Mouse (Mus musculus) limb, embryonic 11.5 days (tissue): ENCODE data around the gene Cxcr5. TPM values are rescaled to one million over a fixed set of nuclear protein-coding genes. Genes with fewer than 3 reads are reported as not detected.
A peak's percentile ranks its signal among the peaks of the same experiment; 100 is the strongest.
"Not testable (repeated sequence)": the region's sequence is repeated elsewhere in the genome, so short reads cannot be mapped to it uniquely, and the experiment has no call there.

ENCODE experiments used
- ATAC-seq: fragments of 200-750 bp; cut with Nextera tagmentation; 2 replicates; pipeline ENCODE4 v1.8.0; 2017; ENCODE audit warnings: low read depth; ENCODE audit not compliant: insufficient number of reproducible peaks, low FRiP score, low TSS enrichment
- DNase-seq: peaks from one replicate; pipeline ENCODE4 v3.0.0-alpha.2; 2015; ENCODE audit warnings: low spot score
- H3K27ac ChIP-seq: fragments of 300-500 bp; sonication (generic); replicated peaks from 2 replicates; pipeline ENCODE4 v1.5.1; 2014; ENCODE audit warnings: low read depth, mild to moderate bottlenecking, low read length
- H3K27me3 ChIP-seq: fragments of 300-500 bp; sonication (generic); 2 replicates; pipeline ENCODE4 v1.6.1; 2014; ENCODE audit warnings: mild to moderate bottlenecking, low read length, mixed read lengths; ENCODE audit not compliant: control insufficient read depth, insufficient read depth
- H3K36me3 ChIP-seq: fragments of 300-500 bp; sonication (generic); 2 replicates; pipeline ENCODE4 v1.6.1; 2014; ENCODE audit warnings: mild to moderate bottlenecking, low read length, moderate library complexity, mixed read lengths; ENCODE audit not compliant: control insufficient read depth, insufficient read depth
- H3K4me1 ChIP-seq: fragments of 300-500 bp; sonication (generic); 2 replicates; pipeline ENCODE4 v1.6.1; 2014; ENCODE audit warnings: low read length, mixed read lengths; ENCODE audit not compliant: control insufficient read depth, insufficient read depth
- H3K4me2 ChIP-seq: fragments of 300-500 bp; sonication (generic); 2 replicates; pipeline ENCODE4 v1.6.1; 2014; ENCODE audit warnings: low read depth, mild to moderate bottlenecking, moderate library complexity; ENCODE audit not compliant: severe bottlenecking
- H3K4me3 ChIP-seq: fragments of 300-500 bp; sonication (generic); 2 replicates; pipeline ENCODE4 v1.5.1; 2014; ENCODE audit warnings: low read depth, low read length
- H3K9ac ChIP-seq: fragments of 300-500 bp; sonication (generic); 2 replicates; pipeline ENCODE4 v1.6.1; 2014; ENCODE audit warnings: mild to moderate bottlenecking, low read length
- H3K9me3 ChIP-seq: fragments of 300-500 bp; sonication (generic); 2 replicates; pipeline ENCODE4 v1.6.1; 2016; ENCODE audit warnings: low read length; ENCODE audit not compliant: control insufficient read depth
- WGBS: fragments of 180-500 bp; shearing (Covaris S2); extraction: QIAGEN DNeasy Blood & Tissue Kit; methylation state at CpG from one replicate; pipeline ENCODE4 v1.1.7; 2014; 5-methylcytosine and 5-hydroxymethylcytosine counted together
- polyA plus RNA-seq: library from polyadenylated mRNA; unstranded; fragments of >200 nt; fragmentation: Nextera tagmentation; extraction: Ambion mirVana; gene quantifications from 2 replicates; pipeline ENCODE4 v1.2.1, GENCODE M21; 2014

Cxcr5 gene
- polyA plus RNA-seq, 1 experiment from 2014 or later, result 0.05 TPM

GRCm38 (mm10) chr9:44582390-44582789 is 20.7 kb upstream of the Cxcr5 start:
- Histone ChIP-seq H3K9ac (no peak overlapping the region), H3K36me3 (no peaks in the 10 kb centered on the region), H3K27ac (no peak overlapping the region), H3K4me1 (peaks cover 3% of the 10 kb centered on the region; the same call in 1 of the 2 replicates), H3K4me3 (no peak overlapping the region), H3K9me3 (peaks cover 8% of the 10 kb centered on the region; the same call in 1 of the 2 replicates), H3K4me2 (no peak overlapping the region), H3K27me3 (no peaks in the 10 kb centered on the region)
- 89% methylated on average over 16 of the region's 16 CpGs for WGBS
- ATAC-seq, result no peak
- DNase-seq, result no peak

- Histone ChIP-seq H3K4me1 (peaks cover 3% of the 10 kb centered on the region; the same call in 1 of the 2 replicates), H3K9me3 (peaks cover 8% of the 10 kb centered on the region; the same call in 1 of the 2 replicates), H3K4me3 (no peak overlapping the region), H3K27ac (no peak overlapping the region), H3K9ac (no peak overlapping the region), H3K4me2 (peak overlapping the region; percentile 5; the same call in 1 of the 2 replicates), H3K36me3 (no peaks in the 10 kb centered on the region), H3K27me3 (no peaks in the 10 kb centered on the region)
- ATAC-seq, result no peak
- peak; percentile 53 for DNase-seq
- WGBS, result 10% methylated on average over 3 of the region's 3 CpGs
Measured at GRCm38 (mm10) chr9:44581423-44581822, 19.7 kb upstream of the Cxcr5 start.

GRCm38 (mm10) chr9:44580085-44580484 is 18.4 kb upstream of the Cxcr5 start:
- no peaks in the 10 kb centered on the region for H3K36me3 ChIP-seq
- H3K9ac ChIP-seq, result no peak overlapping the region
- WGBS, result 91% methylated on average over 5 of the region's 5 CpGs
- no peak for ATAC-seq
- no peaks in the 10 kb centered on the region for H3K27me3 ChIP-seq
- peaks cover 3% of the 10 kb centered on the region; the same call in 1 of the 2 replicates for H3K4me1 ChIP-seq
- H3K4me2 ChIP-seq, result no peak overlapping the region
- peaks cover 8% of the 10 kb centered on the region; the same call in 1 of the 2 replicates for H3K9me3 ChIP-seq
- DNase-seq, result no peak
- no peak overlapping the region for H3K4me3 ChIP-seq
- no peak overlapping the region for H3K27ac ChIP-seq

- peak; percentile 30 for DNase-seq
- no peaks in the 10 kb centered on the region for H3K27me3 ChIP-seq
- H3K36me3 ChIP-seq, result no peaks in the 10 kb centered on the region
- H3K9ac ChIP-seq, result no peak overlapping the region
- H3K4me2 ChIP-seq, result no peak overlapping the region
- peaks cover 8% of the 10 kb centered on the region; the same call in 1 of the 2 replicates for H3K9me3 ChIP-seq
- no peak overlapping the region for H3K27ac ChIP-seq
- ATAC-seq, result no peak
- no peak overlapping the region for H3K4me3 ChIP-seq
- H3K4me1 ChIP-seq, result peaks cover 3% of the 10 kb centered on the region; the same call in 1 of the 2 replicates
- WGBS, result 24% methylated on average over 6 of the region's 6 CpGs
Measured at GRCm38 (mm10) chr9:44579392-44579791, 17.7 kb upstream of the Cxcr5 start.

GRCm38 (mm10) chr9:44576046-44576445 is 14.4 kb upstream of the Cxcr5 start:
- H3K27ac ChIP-seq, DNase-seq, H3K27me3 ChIP-seq, H3K4me2 ChIP-seq, H3K9me3 ChIP-seq, ATAC-seq, H3K4me1 ChIP-seq, H3K9ac ChIP-seq, H3K36me3 ChIP-seq, H3K4me3 ChIP-seq: not testable (repeated sequence)
- 95% methylated on average over 7 of the region's 7 CpGs for WGBS

- H3K4me3 ChIP-seq, result no peak overlapping the region
- H3K9me3 ChIP-seq, result no peaks in the 10 kb centered on the region
- 79% methylated on average over 2 of the region's 2 CpGs for WGBS
- H3K4me1 ChIP-seq, result no peaks in the 10 kb centered on the region
- H3K4me2 ChIP-seq, result no peak overlapping the region
- no peak overlapping the region for H3K9ac ChIP-seq
- DNase-seq, result no peak
- H3K27me3 ChIP-seq, result no peaks in the 10 kb centered on the region
- no peak overlapping the region for H3K27ac ChIP-seq
- no peak for ATAC-seq
- no peaks in the 10 kb centered on the region for H3K36me3 ChIP-seq
Measured at GRCm38 (mm10) chr9:44575095-44575494, 13.4 kb upstream of the Cxcr5 start.

- WGBS, result 85% methylated on average over 4 of the region's 4 CpGs
- no peak overlapping the region for H3K4me2 ChIP-seq
- no peaks in the 10 kb centered on the region for H3K9me3 ChIP-seq
- no peak overlapping the region for H3K4me3 ChIP-seq
- H3K9ac ChIP-seq, result no peak overlapping the region
- H3K36me3 ChIP-seq, result no peaks in the 10 kb centered on the region
- ATAC-seq (no peak), DNase-seq (no peak)
- H3K27me3 ChIP-seq, result no peaks in the 10 kb centered on the region
- H3K27ac ChIP-seq, result no peak overlapping the region
- H3K4me1 ChIP-seq, result no peaks in the 10 kb centered on the region
Measured at GRCm38 (mm10) chr9:44573306-44573705, 11.6 kb upstream of the Cxcr5 start.

- no peaks in the 10 kb centered on the region for H3K9me3 ChIP-seq
- no peak overlapping the region for H3K4me3 ChIP-seq
- DNase-seq (no peak), ATAC-seq (no peak)
- H3K27ac ChIP-seq, result no peak overlapping the region
- no peak overlapping the region for H3K4me2 ChIP-seq
- H3K4me1 ChIP-seq, result no peaks in the 10 kb centered on the region
- H3K27me3 ChIP-seq, result no peaks in the 10 kb centered on the region
- WGBS, result 87% methylated on average over 12 of the region's 12 CpGs
- H3K36me3 ChIP-seq, result no peaks in the 10 kb centered on the region
- no peak overlapping the region for H3K9ac ChIP-seq
Measured at GRCm38 (mm10) chr9:44570939-44571382, 9.3 kb upstream of the Cxcr5 start.

GRCm38 (mm10) chr9:44568083-44568455 is 6.4 kb upstream of the Cxcr5 start:
- Histone ChIP-seq H3K27ac (no peak overlapping the region), H3K27me3 (no peaks in the 10 kb centered on the region), H3K4me1 (no peaks in the 10 kb centered on the region), H3K9me3 (no peaks in the 10 kb centered on the region), H3K9ac (no peak overlapping the region), H3K4me3 (no peak overlapping the region), H3K4me2 (no peak overlapping the region), H3K36me3 (no peaks in the 10 kb centered on the region)
- ATAC-seq (no peak), DNase-seq (no peak)
- WGBS, result 67% methylated on average over 7 of the region's 7 CpGs
